Mouse (Mus musculus) T-helper 2 cell (primary cell): ENCODE measurements around the gene Gm4847.

Experiments used
- in situ Hi-C: fragments of 300-600 bp; cut with MboI, MseI; formaldehyde crosslinking; loops from one replicate; pipeline ENCODE4 v1.15.1; 2025; ENCODE audit warnings: high pct_unique_total_duplicates

Gene Gm4847

DNA sequence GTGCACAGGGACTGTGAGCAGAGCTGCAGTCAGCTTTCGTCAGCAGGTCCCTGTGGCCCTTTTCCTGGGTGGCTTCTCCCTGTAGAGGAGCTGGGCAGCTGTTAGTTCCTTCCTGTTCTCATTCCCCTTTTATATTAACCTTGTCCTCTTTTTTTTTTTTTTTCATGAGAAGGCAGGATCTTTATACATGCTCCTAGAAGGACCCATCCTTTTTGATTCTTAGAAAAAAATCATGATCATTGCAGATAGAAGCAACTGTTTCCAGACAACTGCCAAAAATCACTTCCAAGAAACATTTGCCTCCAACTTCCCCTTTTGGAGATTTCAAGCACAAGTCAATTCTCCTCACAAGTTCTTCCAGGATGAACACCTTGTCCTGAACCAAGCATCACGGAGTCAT is at the start of gene Gm4847:
TSS of gene Gm4847 (minus strand) at position 101 of the 400 bp plus-strand sequence.
- in situ Hi-C loops: no loop called here

DNA sequence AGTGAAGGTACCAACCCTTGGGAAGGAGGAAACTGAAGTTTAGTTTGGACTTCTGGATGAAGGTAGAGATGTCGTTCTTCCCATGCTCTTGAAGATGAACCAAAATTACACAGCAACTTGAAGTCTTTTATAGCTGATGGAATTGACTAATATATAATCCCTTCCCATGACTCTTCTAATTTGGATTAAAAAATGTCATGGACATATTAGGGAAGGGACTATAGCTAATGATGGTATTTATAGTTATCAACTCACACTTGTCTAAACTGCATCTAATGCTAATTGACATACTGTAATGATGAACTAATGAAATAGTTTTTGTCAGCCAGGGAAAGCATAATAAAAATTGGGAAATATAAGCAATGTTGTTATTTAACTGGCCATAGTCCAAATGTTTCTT is 34.3 kb upstream of the Gm4847 start, which contains the start of gene Fmo9:
TSS of gene Fmo9 (minus strand) at position 101 of the 400 bp plus-strand sequence.
- in situ Hi-C loops: no loop called here

DNA sequence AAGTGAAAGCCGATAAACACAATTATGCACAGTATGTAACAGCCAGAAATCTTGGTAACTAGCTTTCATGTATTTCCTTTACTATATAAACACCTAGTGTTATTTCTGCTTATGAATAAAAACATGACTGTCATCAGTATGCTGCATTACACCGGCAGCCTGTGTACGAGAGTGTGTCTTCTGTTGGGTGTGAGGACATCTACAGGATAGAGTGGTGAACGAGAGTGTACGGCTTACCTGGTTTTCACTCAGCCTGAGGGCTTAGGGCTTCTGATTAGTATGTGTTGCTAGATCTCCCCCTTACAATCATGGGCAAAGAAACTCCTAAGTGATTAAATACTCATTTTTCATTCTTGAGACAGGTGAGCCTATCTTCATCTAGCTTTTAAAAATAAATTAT is 21.8 kb upstream of the Gm4847 start:
- in situ Hi-C loops: no loop called here

DNA sequence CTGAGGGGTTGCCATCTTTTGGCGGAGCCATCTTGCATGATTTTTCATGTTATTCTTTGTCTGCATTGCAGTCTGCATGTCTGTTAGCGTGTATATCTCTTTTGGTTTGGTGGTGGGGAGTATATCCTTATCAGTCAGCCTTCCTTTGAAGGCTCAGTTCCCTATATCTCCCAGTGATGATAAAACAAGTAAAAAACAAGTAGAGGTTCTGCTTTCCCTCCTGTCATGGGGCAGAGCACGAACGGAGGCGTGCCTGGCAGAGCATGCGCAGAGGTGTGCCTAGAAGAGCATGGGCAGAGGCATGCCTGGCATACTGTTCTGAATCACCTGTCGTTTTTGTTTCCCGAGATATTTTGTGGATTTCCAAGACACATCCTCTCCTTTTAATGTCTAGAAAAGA is 13.3 kb upstream of the Gm4847 start:
- in situ Hi-C loops: no loop called here
